Mouse (Mus musculus) liver, adult 2 months (tissue): ENCODE data around the gene Tnfsf9. TPM values are rescaled to one million over a fixed set of nuclear protein-coding genes. Genes with fewer than 3 reads are reported as not detected.

ENCODE experiments used
- DNase-seq: peaks from one replicate; pipeline ENCODE4 v3.0.0-alpha.2; 2011; ENCODE audit warnings: low read depth, low spot score; ENCODE audit errors: extremely low read depth
- H3K27ac ChIP-seq: fragments of 200-500 bp; replicated peaks from 2 replicates; pipeline ENCODE4 v1.5.1; 2012; ENCODE audit warnings: low read depth, mild to moderate bottlenecking, control low read depth, inconsistent platforms, low read length; ENCODE audit not compliant: insufficient read depth
- H3K27me3 ChIP-seq: fragments of 200-500 bp; 2 replicates; pipeline ENCODE4 v1.6.1; 2012; ENCODE audit warnings: mild to moderate bottlenecking, moderate library complexity, low read length, inconsistent platforms; ENCODE audit not compliant: control insufficient read depth, insufficient read depth
- H3K36me3 ChIP-seq: fragments of 200-500 bp; 2 replicates; pipeline ENCODE4 v1.6.1; 2012; ENCODE audit warnings: low read length, inconsistent platforms; ENCODE audit not compliant: control insufficient read depth, insufficient read depth
- H3K4me1 ChIP-seq: fragments of 200-500 bp; 2 replicates; pipeline ENCODE4 v1.6.1; 2011; ENCODE audit warnings: low read length; ENCODE audit not compliant: control insufficient read depth, insufficient read depth
- H3K4me3 ChIP-seq: fragments of 200-500 bp; 2 replicates; pipeline ENCODE4 v1.5.1; 2011; ENCODE audit warnings: low read depth, mild to moderate bottlenecking, control low read depth, low read length, moderate library complexity; ENCODE audit not compliant: insufficient read depth
- H3K79me2 ChIP-seq: fragments of 200-500 bp; 2 replicates; pipeline ENCODE4 v1.6.1; 2012; ENCODE audit warnings: inconsistent platforms, mild to moderate bottlenecking, low read length, moderate library complexity; ENCODE audit not compliant: control insufficient read depth, insufficient read depth
- H3K9ac ChIP-seq: fragments of 200-500 bp; 2 replicates; pipeline ENCODE4 v1.6.1; 2012; ENCODE audit warnings: low read depth, mild to moderate bottlenecking, control low read depth, inconsistent platforms, low read length
- CTCF ChIP-seq: fragments of 200-500 bp; IDR thresholded peaks from 2 replicates; pipeline ENCODE4 v1.5.1; 2011; ENCODE audit warnings: low read depth, low read length, control low read depth
- POLR2A ChIP-seq: fragments of 200-500 bp; IDR thresholded peaks from 2 replicates; pipeline ENCODE4 v1.6.1; 2011; ENCODE audit warnings: low read length, control low read depth; ENCODE audit not compliant: insufficient read depth; ENCODE audit errors: extremely low read depth
- WGBS: fragments of 180-500 bp; shearing (Covaris S2); methylation state at CpG from one replicate; pipeline ENCODE4 v1.1.7; 2018; 5-methylcytosine and 5-hydroxymethylcytosine counted together
- polyA plus RNA-seq: library from polyadenylated mRNA; depleted of rRNA; stranded (reverse); fragments of >200 nt; gene quantifications from 2 replicates; pipeline ENCODE4 v1.2.3, GENCODE M21; 2012
- total RNA-seq: library from RNA; depleted of rRNA; stranded (reverse); fragments of >200 nt; gene quantifications from 2 replicates; pipeline ENCODE4 v1.2.3, GENCODE M21; 2014

The Tnfsf9 gene
- total and polyA plus RNA-seq, 2 experiments: 0.09 to 0.18 TPM

- H3K4me3 ChIP-seq: no peak overlapping the region
- peaks cover 4% of the 10 kb centered on the region; the same call in 1 of the 2 replicates for H3K27me3 ChIP-seq
- no peak for TF ChIP-seq POLR2A
- no peak for TF ChIP-seq CTCF
- H3K36me3 ChIP-seq: no peaks in the 10 kb centered on the region
- no peak for DNase-seq
- no peaks in the 10 kb centered on the region for H3K79me2 ChIP-seq
- no peak overlapping the region for H3K27ac ChIP-seq
- H3K4me1 ChIP-seq: no peaks in the 10 kb centered on the region
- H3K9ac ChIP-seq: no peak overlapping the region
- 65% methylated on average over 11 of the region's 11 CpGs for WGBS
These were observed 19.0 kb upstream of the Tnfsf9 start for GRCm38 (mm10) chr17:57085970-57086757.

DNA sequence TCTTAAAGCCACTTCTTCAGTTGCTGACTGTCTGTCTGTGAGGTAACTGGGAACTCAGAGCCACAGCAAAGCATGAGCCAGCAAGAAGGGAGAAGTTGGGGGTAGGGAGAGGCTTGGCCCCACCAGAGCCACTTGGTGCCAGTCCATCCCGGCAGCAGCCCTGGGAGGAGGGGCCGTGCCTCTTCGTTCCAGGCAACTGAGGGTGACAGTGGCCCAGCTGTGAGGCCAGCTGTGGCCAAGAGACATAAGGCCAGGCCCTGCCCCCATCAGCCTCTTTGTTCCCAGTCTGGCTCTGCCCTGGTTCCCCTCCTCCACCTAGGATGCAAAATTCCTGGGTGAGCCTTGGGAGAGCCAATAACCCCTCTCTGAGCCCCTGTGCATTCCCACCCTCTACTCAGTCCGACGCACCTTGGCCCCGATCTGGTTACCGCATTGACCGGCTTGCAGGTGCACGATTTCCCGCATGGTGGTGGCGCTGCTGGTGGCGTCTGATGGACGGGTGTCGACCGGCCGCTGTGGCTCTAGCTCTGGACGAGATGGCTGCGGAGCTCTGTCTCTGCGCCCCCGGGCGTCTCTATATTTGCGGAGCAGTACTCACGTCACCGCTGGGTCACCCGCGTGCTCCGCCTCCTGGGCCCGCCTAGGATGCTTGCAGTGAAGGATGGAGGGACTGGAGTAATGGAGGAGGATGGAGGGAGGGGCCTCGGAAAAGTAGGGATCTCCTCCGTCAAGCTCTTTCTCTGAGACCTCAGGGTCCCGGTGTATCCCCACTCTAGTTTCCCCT is 17.9 kb upstream of the Tnfsf9 start, which contains the start of gene Tubb4a:
TSS of gene Tubb4a (minus strand) at position 734 of the 784 bp plus-strand sequence.
- peak within 1 kb of the TSS; percentile 18; the same call in 1 of the 2 replicates for H3K4me3 ChIP-seq
- H3K9ac ChIP-seq: no peak within 1 kb of the TSS
- no peaks in the 10 kb centered on the region for H3K36me3 ChIP-seq
- no peak for TF ChIP-seq CTCF
- TF ChIP-seq POLR2A: no peak
- peaks cover 4% of the 10 kb centered on the region; the same call in 1 of the 2 replicates for H3K27me3 ChIP-seq
- H3K79me2 ChIP-seq: no peaks in the 10 kb centered on the region
- H3K4me1 ChIP-seq: no peaks in the 10 kb centered on the region
- no peak within 1 kb of the TSS for H3K27ac ChIP-seq
- no peak for DNase-seq
- WGBS: 7% methylated on average over 31 of the region's 31 CpGs

- H3K9ac ChIP-seq: no peak overlapping the region
- H3K27ac ChIP-seq: no peak overlapping the region
- WGBS: 94% methylated on average over 3 of the region's 3 CpGs
These were observed 10.9 kb upstream of the Tnfsf9 start for GRCm38 (mm10) chr17:57094222-57094621.

GRCm38 (mm10) chr17:57095855-57096622 is 9.1 kb upstream of the Tnfsf9 start:
- Histone ChIP-seq H3K4me3 (peak overlapping the region; percentile 3; the same call in 1 of the 2 replicates), H3K27ac (no peak overlapping the region)

More at GRCm38 (mm10) chr17:57094222-57094621, 10.9 kb upstream of the Tnfsf9 start:
- Histone ChIP-seq H3K79me2 (no peaks in the 10 kb centered on the region), H3K27me3 (no peaks in the 10 kb centered on the region), H3K4me3 (no peak overlapping the region), H3K4me1 (no peaks in the 10 kb centered on the region), H3K36me3 (no peaks in the 10 kb centered on the region)
- TF ChIP-seq CTCF (no peak), POLR2A (no peak)
- DNase-seq: no peak

DNA sequence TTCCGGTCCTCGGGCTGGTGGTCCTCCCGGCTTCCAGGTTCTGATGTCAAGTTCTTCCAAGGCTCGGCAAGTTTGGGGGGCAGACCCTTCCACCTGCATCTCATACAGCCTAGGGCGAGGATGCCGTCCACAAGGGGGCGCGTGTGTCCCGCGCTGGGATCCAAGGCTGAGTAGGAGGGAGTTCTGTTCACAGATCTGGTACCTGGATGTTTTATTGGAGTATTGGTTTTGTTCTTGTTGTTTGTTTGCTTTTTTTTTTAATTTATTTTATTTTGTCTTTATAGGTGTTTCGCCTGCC is 8.6 kb upstream of the Tnfsf9 start:
- TF ChIP-seq POLR2A: no peak
- peak; percentile 96 for TF ChIP-seq CTCF
- peak overlapping the region; percentile 3; the same call in 1 of the 2 replicates for H3K4me3 ChIP-seq
- WGBS: under 1% methylated on average over 11 of the region's 11 CpGs
- H3K36me3 ChIP-seq: no peaks in the 10 kb centered on the region
- H3K9ac ChIP-seq: no peak overlapping the region
- peaks cover 3% of the 10 kb centered on the region; the same call in 1 of the 2 replicates for H3K27me3 ChIP-seq
- no peak overlapping the region for H3K27ac ChIP-seq
- H3K4me1 ChIP-seq: no peaks in the 10 kb centered on the region
- peak; percentile 26 for DNase-seq
- H3K79me2 ChIP-seq: no peaks in the 10 kb centered on the region

More at GRCm38 (mm10) chr17:57095855-57096622, 9.1 kb upstream of the Tnfsf9 start:
- TF ChIP-seq POLR2A (no peak), CTCF (no peak)
- no peaks in the 10 kb centered on the region for H3K4me1 ChIP-seq
- no peaks in the 10 kb centered on the region for H3K79me2 ChIP-seq
- H3K9ac ChIP-seq: no peak overlapping the region
- WGBS: 11% methylated on average over 18 of the region's 19 CpGs
- DNase-seq: peak; percentile 23
- H3K36me3 ChIP-seq: no peaks in the 10 kb centered on the region
- peaks cover 3% of the 10 kb centered on the region; the same call in 1 of the 2 replicates for H3K27me3 ChIP-seq
